Mouse (Mus musculus) kidney, adult 9 months (tissue): Measurements from ENCODE around the gene Rhoj.
"Not testable (repeated sequence)": the region's sequence is repeated elsewhere in the genome, so short reads cannot be mapped to it uniquely, and the experiment has no call there.

Experiments used
- DNase-seq: peaks from one replicate; pipeline ENCODE4 v3.0.0; 2022

Gene Rhoj

DNA sequence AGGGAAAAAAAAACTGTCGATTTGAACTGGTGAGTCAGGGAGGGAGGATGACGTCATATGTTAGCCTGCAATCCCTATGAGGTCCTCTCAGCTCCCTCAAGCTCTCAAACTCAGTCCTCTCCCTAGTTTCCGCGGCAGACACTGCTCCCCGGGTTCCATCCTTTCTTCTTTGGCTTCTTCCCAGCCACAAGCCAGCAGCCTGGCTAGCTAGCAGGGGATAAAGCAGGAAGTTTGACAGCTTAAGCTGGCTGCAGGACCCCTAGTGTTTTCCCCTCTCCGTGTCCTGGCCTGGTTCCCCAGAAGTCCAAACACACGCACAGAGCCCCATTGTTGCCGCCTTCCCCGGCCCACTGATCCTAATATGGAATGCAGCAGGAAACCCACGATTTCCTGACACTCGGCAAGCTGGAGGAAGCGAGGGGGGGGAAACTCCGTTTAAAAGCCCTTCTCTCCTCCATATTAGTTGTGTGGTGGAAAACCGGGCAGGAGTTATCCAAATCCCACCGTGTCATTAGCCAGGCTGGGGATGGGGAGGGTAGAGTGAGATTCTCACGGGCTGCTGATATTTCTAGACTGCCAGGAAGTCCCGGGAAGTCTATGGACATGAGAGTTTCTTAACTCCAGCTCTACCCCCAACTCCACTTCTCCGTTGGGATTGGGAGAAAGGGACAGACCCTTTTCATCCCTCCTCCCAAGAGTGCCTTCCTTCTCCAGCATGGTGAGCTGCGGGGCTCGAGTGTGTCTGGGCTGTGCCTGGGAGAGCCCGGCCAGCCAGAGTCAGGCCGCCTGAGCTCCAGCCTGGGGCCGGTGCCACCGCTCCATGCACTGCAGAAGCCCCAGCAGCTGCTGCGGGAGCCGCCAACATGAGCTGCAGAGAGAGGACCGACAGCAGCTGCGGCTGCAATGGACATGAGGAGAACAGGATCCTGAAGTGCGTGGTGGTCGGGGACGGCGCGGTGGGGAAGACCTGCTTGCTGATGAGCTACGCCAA, at the start of gene Rhoj:
TSS of gene Rhoj (plus strand) at position 362 of the 991 bp plus-strand sequence.
- peak; percentile 66 for DNase-seq

DNA sequence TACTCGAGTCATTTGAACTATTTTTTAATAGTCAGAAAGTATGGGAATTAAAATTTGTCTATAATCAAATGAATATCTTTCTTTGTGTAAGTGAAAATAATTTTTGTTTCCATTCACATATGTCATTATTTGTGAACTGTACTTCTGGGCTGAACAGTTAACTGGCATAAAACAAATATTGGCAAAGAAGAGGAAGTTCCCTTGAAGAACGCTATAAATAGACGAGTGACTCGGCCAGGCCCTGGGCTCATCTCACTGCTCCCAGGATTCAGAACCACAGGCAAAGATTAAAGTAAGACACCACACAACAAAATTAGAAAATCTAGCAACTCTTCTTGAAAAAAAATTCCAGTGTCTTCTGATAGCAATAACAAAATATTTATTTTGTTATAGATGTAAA, 36.4 kb upstream of the Rhoj start:
- no peak for DNase-seq

DNA sequence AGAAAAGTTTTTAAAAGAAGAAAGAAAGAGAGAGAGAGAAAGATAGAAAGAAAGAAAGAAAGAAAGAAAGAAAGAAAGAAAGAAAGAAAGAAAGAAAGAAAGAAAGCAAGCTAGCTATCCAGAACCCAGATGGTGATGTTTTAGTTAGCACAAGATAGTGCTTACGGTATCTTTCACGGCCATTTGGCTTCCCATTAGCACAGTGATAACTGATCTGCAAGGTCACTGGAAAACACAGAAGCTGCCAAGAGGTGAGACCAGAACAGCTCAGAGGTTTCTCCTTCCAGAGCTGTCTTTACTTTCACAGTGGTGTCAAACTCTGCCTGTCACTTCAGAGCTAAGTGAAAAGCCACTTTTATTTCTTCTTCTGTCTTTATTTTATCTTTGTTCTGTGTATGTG, 32.4 kb upstream of the Rhoj start:
- DNase-seq = no peak

DNA sequence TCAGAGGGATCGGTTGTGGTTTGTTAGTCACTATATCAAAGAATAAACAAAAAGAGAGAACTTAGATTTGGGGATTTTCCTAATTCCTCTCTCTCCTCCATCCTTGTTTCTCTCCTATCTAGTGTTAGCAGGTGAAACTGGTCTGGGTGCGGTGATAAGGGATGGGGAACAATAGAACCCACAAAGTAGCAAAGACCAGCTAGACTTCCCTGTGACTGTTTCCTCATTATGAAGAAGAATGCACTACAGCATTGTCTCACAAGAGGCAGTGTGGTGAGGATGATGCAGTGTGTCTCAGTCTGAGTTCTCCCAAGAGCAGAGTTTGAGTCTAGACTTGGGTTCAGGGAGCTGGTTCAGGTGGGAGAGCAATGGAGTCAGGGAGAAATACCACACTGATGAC, 30.7 kb upstream of the Rhoj start:
- DNase-seq = no peak

DNA sequence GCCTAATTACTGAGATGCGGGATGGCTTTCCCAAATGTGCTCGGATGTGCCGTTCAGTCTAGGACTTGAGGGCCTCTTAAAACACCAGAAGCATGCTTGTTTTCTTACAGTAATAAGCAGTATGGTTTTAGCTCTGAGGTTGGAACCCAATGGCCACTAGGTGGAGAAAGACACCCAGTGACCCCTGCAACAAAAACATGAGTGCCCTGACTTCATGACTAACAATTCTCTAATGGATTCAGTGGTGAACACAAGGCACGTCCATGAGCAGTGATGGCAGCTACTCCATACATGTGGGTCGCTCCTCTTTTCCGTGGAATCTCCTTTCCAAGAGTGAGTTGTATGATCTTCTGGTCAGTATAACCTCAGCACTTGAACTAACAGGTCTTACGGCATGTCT, 27.6 kb upstream of the Rhoj start:
- DNase-seq = peak; percentile 16

DNA sequence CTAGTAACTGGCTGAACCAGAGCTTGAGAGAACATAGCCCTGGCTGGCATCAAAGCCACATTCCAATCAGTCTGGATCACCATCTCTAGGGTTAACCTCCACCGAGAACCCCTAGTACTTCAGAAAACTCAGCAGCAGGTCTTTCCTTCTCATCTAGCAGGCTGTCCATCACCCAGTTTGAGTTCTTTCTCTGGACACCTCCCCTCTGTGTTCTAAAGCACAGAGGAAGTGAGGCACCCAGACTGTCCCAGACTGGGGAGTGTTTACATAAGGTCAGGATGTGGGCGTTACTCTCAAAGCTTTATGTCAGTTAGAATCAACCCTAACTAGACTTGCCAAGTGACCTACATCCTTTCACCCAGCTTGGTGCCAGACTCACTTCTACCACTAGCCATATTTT, 24.9 kb upstream of the Rhoj start:
- DNase-seq = peak; percentile 3

DNA sequence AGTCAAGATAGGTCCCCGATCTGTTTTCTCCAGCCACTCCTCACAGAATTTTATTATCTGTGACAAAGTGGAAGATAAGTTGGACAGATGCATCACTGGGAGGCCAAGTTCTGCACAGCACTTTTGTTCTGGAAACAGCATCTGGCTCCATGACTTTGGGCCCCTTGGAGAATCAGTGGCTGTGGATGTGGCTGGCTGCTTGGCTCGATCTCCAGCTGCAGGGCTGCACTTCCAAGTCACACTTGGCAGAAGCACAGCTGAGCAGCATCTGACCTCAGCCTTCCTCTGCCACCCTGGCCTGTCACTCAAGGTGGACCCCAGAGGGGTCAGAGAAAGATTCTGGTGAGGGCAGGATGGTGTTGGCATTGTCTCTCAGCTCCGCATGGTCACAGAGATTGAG, 22.0 kb upstream of the Rhoj start:
- DNase-seq = no peak

DNA sequence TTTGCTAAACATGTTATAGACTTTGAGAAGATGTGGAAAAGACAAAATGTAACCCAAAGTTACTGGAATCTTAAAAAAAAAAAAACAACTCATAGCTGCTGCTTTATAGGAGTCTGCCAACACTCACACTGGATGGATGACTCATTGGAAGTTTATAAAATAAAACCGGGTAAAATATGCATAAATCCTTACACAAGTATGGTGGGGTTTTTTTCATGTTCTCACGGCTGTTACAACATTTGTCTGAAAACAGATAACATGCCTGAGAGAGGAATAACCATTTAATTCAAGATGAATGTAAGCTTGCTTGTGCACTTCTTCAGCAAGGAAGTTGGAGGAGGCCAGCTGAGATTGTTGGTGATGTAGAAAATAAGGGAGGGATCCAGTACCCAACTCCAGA, 17.6 kb upstream of the Rhoj start:
- DNase-seq = no peak

DNA sequence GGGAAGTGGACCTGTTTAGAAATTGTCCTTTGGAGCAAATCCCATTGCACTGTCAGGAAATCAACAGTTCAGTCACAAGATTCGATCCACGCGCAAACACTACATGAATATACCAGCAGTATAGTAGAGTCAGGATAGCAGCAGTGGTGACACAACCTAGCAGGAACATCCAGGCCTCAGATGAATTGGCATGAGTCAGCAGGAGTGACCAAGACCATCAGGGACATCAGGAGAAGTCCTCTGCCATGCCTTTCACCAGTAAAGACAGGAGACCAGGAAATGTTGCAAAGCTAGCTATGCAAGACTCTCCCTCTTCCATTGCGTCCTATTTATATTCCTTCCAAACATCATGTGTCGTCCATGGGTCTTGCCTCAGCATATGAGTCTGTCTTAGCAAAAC, 16.6 kb upstream of the Rhoj start:
- DNase-seq = no peak

DNA sequence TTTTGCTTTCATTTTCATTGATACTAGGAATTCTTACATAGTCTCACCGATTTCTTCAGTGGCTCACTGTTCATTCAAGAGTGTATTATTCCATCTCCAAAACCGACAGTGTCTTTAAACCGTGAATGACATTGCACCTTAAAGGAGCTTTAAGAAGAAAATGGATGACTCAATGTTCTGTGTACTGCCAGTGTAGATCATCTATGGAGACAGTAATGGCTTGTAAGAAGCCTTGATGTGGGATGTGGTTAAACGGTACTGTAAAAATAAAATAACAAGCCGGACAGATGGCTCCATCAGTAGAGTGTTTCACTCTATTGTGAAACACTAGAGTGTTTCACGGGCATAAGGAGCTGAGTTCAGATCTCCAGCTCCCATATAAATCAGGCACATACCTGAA, 15.2 kb upstream of the Rhoj start:
- no peak for DNase-seq

DNA sequence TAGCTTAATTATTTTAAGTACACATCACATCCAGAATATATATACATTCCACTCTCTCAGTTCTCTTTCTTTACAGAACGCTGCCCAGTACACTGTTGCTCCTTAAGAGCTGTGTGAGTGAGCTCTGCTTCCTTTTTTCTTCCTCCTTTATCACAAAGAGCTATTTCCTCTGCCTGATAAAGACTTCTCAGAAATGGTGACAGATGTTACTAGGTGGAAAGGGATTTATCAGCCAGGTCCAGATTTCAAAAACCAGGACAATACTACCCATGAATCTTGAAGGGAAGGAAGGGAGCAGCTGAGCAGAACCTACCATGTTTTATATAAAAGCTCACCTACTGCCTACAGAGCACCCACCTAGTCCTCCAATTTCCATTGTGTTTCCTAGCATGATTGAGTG, 8.3 kb upstream of the Rhoj start:
- DNase-seq = no peak

DNA sequence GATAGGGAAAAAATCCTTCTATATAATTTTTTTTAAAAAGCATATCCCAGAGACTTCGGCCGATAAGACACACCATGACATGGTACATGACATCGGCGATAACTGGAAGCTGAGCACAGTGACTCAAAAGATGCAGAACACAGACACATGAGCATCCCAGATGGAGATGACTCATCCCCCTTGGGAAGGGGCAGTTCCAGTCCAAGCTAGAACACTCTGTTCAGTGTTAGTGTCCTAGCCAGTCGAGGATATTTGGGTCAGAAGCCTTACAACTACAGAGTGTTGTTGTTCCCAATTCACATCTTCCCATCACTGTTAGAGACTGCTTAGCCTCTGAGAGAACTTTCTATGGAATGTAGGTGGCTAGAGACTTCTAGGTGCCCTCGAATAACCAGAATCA, 4.0 kb upstream of the Rhoj start:
- no peak for DNase-seq

DNA sequence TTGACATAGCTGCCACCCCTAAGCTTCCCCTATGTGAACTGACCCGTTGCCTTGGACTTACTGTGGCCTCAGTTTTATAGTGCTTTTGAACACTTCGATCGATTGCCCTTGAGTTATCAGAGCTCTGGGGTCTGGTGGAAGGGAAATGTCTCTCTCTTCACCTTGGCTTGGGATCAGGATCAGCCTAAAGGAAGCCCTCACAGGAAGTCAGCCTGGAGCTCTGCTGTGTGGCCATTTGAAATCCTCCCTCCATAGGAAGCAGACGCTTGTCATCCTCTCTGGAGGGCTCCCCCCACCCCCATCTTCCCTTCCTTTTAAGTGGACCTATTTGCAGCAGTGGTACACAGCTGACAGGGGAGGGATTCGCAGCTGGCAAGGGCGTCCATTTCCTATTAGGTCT, 1.6 kb downstream of the Rhoj start:
- DNase-seq = peak; percentile 31

DNA sequence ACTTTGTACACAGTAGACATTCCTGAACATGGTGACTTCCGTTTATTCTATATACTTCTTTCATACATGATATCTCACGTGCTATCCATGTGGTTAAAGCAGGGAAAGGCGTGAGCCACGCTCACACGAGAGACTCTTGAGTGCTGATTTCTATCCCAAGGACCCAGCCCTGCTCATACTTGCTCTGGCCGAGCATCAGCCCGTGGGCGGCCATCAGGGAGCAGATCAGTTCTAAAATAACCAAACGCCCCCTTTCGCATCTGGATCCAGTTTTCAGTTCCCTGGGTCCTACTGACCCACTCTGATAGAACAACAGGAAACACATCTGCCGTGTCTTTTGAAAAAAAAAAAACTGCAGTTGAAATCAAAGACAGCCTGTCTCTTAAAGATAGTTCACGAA, 2.6 kb downstream of the Rhoj start:
- DNase-seq = no peak

DNA sequence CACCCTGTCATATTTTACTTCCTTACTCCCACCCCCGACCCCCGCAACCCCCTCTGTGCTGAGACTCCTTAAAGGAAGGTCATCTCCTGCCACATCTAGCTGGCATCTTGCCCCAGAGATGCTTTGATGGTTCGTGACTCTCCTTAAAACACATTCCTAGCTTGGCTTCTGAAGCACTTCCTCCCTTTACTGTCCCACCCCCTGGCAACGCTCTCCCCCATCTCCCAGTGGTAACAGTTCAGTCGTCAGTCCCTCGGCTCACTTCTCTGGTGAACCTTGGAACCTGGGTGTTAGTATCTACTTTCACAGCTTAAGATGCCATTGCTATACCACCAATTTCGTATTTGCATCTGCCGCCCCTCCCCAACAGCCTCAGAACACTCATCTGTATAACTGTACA, 3.8 kb downstream of the Rhoj start:
- DNase-seq = no peak

DNA sequence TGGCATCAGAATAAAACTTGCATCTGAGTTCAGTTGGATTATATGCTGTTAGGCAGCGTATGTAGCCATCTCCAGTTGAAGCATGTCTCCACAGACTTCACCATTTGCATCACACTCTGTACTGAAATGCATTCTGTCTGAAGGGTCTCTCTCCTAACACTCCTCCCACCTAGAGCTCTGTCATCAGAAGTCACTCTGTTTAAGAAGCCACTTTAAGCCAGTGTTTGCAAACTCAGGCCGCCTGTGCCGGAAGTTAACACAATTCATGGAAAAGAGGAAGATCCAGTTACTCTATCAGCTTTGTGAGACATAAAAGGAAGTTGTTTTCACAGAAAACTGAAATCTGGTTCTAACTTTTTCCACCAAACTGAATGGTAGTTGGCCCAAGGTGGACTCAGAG, 5.9 kb downstream of the Rhoj start:
- no peak for DNase-seq

DNA sequence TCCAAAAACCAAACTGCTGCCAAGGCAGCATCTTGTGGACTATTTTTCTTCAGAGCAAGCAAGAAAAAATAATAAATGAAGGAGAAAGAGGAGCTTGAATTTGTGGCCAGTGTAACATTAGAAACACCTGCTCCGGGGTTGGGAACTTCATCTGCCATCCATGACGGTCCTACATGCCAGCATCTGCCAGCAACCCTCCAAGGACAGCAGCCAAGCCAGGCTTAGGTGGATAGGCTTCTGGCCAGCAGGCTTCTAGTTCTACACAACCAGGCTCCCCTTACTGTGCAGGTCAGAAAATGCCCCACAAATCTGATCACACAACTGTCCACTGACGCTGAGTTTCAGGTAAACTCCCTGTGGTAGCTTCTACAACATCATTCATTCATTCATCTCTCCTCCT, 7.7 kb downstream of the Rhoj start:
- DNase-seq = no peak

DNA sequence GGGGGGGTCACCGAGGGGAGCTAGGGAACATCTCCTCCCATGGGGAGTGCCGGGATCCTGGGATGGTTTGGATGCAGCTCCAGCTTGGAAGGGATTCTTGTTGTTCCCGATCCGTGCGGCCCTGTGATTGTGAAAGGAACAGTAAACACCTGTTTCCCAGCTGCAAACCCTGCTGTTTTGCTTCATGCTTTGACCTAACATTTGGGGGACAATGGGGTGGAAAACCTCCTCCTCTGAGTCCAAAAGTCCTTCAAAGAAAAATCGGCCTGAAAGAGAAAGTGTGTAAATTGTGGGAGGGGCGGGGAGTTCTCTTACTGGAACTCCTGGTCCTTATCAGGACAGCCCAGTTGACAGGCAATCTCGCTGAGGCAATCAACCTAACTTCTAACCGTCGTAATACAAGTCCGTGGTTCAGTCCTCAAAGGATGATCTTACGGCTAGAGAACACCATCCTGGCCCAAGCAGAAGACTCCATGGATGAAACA, 12.4 kb downstream of the Rhoj start:
- DNase-seq = no peak

DNA sequence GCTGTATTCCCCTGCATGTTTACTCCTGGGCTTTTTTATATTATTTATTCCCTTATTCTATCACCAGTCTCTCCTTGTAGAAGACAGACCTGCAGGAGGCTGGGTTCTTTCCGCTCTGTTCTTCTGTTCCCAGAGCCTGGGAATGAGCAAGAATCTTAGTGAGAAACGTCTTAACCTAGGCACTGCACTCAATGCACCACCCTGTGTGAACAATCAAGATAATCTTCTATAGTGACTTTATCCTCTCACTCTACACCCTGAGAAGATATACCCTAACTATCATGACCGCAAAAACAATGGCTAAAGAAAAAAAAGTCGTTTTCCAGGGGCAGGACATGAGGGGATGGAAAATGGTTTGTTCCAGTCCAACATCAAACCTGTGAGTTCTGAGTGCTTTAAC, 13.1 kb downstream of the Rhoj start:
- DNase-seq = no peak

DNA sequence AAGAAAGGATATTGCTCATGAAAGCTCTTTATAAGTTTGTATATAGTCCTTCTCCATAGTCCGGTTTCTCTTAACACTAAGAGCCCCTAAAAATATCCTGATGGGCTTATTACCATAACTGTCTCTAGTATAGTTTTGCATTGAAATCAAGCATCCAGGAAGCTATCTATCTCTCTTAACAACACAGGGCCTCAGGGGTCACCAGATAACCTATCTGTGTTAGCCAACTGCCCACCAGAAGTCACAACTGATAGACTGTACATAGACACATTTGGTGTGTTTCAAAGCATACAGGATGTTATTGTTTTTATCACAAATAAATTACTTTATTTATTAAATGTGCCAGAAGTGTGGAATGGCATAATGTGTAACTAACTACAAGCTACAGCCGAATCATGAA, 21.1 kb downstream of the Rhoj start:
- DNase-seq = no peak

DNA sequence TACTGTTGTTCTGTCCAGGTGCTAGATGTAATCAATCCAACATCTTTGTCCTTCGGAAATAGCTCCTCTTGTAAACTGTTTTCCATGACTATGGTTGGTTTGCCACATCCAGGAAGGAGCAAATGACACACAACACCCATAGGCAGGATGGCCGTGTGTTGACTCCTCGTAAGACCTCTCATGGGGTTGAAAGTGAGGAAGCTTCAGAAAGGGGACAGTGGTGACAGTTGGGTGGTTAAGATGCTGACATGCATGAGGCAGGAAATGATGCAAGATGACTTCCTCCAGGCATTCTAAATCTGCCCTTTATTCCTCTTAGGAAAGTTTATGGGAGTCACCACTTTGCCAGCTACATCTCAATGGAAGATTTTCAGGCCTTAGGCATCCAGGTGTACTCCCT, 31.8 kb downstream of the Rhoj start:
- DNase-seq = no peak

DNA sequence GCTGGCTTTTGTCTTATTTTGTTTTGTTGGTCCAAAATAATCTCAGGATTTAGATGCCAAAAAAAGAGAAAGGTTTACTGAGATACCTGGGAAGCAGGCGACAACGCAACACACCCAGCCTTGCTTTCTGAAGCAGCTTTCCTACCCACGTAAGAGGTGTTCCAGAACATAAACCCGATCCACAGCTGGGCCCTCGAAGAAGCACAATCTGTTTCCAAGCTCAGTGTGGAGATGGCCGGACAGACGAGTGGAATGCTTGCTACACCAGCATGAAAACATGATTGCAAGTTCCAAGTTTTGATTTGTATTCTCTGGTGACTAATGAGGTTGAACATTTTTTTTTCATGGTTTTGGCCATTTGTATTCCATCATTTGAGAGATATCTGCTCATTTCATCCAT, 32.2 kb downstream of the Rhoj start:
- DNase-seq = no peak

DNA sequence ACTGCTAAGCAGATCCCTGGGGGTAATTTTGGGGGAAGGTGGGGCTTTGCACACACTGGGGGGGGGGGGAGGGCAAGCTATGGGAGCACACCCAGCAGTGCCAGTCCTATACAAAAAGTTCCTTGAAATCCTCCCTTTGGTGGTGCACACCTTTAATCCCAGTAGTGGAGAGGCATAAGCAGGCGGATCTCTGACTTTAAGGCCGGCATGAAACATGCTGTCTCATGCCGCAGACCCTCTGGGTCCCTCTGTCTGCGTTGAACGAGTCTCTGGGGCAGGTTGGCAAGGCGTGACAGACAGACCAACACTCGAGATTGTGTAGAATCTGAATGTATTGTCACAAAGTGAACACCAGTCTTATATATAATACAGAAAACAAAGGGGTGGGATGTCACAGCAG, 40.4 kb downstream of the Rhoj start:
- no peak for DNase-seq

DNA sequence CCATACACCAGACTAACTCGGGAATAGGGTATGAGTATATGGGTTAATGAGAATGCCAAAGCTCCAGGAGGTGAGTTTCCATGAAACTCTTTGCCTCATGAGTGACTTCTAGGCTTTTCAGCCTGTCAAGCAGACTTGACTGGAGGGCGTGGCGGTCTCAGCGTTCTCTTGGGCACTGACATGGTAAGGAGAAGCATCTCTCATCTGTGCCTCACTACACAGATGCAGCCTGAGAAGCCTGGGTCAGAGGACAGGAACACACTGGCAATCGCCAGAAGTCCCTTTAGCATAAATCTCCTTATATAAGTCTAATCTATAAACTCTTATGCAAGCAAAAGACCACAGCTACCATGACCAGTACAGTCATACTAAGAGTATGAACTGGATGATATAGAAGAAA, 41.4 kb downstream of the Rhoj start:
- not testable (repeated sequence) for DNase-seq

DNA sequence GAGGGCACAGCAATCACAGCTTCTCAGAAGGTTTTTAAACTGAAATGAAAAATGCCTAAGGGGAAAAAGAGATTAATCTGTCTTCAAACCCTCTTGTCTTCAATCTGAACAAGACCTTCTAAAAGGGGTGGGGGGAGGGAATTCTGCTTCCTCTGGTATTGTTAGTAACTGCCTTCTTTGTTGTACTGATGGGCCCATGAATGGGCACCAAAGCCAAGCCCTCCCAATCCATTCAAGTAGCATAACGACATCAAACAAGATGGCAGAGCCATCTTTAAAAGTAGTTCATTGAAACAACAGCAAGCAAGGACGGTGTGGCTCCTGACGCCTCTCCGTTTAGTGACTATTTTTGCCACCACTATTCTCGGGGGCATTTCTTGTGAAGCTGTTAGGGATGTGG, 42.6 kb downstream of the Rhoj start:
- no peak for DNase-seq
